Mouse (Mus musculus): ENCODE measurements around the gene Pidd1.

Gene Pidd1

DNA sequence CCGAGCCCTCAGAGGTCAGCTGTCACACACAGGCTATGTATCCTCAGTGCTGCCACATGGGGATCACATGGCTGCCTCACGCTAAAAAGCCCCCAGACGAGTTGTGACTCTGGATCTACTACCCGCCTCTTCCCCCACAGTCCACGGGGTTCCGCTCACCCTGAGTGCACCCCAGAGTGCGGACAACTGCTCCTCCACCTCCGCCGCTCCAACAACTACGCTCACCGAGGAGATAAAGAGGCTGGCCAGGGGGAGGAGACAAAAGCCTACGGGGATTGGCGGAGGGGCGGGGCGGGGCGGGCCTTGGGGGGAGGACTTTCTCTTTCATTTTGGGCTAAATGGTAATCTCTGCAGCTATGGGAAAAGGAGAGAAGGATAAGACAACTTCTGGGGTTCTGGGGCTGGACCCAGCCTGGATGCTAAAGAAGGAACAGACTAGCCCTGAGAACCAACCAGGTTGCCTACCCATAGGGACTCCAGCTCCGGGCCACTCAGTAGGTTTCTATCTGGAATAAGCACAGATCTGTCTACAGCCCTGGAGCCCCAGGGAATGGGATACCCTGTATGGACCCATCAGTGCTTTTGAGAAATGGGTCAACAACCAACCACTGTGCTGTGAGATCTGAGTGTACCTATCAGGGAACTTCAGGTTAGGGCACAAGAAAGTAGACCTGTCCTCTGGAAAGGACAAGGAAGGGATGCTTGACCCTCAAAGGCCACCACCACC lies 8.5 kb downstream of the Pidd1 start:
- DNase-seq, result peak; percentile 73

DNA sequence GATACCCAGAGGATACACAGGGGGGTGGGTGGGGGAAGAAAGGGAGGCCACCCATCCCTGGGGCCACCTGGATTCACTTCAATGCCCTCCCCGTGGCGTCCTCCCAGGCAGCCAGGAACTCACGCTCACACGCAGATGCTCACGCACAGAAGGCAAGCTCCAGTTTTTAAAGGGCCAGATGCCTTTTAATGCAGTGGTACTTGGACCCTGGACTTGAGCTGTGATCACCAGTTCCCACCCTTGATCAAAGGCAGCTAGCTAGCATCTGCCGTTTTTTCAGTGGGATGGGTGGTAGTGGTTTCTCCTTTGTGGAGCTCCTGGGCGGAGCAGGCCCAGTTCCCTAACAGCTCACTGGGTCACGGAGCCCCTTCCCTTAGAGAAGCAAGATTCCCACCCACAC lies 9.4 kb downstream of the Pidd1 start:
- peak; percentile 80 for DNase-seq

DNA sequence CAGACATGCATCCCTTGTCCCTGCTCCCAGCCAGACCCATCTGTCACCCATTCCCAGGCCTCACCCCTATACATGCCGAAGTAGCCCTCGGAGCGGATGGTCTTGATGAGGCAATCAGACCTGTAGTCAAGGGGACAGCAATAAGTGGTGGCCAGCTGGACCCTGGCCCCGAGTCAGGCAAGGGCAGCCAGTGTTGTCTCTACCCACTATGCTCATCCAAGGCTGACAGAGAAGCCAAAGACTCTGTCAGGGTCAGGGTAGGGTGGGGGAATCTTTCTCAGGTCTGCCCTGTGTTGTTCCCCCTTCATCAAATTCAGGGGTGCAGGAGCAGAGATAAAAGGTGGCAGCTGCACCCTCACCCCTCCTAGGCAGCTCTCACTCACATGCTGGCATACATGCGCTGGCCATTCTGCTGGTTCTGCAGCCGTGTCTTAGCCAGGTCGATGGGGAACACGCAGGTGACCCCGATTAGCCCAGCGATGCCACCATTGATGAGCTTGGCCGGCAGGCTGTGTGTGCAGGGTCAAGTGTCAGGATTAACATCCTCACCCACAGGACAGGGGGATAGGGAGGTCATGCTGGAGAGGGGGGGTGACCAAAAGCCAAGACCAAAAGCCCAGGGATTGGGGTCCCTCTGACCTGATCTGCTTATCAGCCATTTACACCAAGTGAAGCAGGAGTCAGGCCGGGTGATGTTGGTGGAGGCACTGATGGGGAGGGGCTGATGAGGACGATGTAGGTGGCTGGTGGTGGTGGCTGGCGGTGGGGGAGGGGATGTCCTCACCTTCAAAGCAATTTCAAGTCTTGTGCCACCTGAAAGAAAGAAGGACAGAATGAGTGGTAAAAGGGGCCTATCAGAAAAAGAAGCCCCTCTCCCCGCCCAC lies 10.1 kb downstream of the Pidd1 start:
- peak; percentile 66 for DNase-seq

DNA sequence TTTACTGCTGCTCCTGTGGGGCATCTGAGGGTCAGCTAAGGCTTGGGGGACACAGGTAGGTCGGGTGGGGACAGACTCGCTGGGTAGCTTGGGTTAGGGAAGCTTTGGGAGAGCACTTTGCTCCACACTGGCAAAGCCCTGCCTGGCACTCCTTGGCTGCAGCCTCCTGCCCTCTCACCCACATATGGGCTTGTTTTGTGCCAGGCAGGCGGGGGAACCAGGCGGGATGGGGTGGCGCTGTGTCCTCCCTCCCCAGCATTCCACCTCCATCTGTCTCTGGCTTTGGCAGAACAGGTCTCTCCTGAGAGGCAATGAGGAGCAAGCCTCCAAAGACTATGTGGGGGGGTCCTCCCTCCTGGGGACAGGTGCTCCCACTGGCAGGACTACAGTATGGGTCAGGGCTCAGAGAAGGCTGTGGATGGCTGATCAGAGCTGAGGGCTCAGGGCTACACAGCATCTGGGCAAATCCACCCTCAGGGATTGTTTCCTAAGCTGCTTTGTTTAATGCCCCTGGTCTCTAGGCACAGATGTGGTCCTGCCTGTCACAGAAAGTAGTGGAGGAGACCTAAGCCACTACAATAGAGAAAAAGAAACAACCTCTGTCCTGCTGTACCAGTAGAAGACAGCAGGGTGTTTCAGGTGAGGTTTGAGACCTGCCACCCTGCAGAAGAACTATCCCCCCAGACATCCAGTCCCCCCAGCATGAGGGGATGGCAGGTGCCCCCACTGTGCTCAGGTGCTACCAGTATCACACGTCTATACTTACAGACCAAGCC lies 10.9 kb downstream of the Pidd1 start:
- peak; percentile 93 for DNase-seq

DNA sequence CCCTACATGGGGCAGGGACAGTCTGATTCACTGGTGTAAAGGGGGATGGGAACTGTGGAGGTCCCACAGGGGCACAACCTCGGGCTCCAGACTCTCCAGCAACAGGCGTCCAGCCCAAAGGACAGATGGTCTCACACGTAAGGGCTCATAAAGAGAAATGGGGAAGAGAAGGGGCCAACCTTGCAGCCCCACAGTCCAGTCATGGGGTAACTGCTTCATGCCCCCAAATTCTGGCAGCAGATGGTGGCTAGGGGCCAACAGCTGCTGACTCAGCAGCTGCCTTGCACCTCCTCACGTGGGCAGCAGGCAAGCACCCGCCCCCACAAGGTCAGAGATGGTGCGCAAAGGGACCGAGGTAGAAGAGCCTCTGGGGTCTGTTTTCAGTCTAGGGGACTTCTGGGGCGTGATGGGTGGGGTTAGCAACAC lies 11.6 kb downstream of the Pidd1 start:
- peak; percentile 70 for DNase-seq

DNA sequence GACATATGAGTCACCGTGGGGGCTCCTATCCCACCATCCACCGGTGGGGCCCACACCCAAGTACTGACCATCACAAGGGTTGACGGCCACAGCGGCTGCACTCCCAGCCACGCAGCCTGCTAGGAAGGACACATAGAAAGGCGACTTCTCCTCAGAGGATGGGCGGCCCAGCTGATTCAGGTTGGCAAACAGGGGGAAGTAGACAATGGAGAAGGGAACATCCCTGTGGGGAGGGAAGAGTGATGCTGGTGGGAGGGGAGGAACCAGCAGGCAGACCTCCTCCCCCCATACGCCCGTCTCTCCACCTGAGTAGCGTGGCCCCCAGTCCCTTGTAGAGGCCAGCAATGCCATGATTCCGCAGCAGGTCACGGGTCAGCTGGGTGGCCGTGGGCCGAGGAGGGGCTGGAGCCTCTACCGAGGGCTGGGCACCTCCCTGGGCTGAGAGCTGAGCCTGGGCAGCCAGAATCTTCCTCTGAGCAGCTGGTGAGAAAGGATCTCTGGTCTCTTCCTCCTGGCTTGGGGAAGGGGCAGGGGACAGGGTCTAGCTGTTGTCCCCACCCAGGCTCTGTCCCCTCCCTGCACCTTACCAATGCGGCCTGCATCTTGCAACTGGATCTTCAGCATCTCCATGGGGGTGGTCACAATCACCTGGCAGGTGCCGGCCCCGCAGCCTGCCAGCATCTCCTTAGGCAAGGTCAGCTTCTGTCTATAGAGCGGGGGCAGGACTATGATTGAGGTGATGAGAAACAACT lies 12.2 kb downstream of the Pidd1 start:
- peak; percentile 53 for DNase-seq

DNA sequence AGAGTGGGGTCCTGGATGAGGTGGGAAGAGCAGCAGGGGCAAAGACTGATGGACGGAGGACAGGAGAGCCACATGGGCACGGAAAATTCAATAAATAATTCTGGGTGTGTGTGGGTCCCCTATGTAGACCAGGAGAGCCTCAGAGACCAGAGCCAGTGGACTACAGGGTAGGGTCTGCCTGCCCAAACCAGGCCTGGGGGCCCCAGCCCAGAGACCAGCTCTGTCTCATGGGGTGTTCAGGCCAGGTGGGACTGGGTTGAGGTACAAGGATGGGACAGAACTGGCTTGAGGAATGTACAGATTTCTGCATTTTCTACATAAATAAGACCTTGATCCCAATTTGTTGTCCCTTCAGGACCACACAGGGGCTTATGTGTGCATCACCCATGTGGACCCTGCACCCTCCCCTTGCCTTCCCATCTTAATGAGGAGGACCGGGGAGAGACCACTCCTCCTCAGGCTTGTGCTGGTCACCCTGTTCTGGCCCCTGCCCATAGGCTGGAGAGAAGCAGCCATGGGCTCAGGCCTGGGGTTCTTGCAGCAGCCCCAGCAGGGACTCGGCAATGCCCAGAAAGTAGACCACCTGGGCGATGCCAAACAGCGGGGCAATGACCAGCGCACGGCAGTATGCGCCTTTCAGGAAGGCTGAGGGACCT lies 13.1 kb downstream of the Pidd1 start:
- peak; percentile 45 for DNase-seq

DNA sequence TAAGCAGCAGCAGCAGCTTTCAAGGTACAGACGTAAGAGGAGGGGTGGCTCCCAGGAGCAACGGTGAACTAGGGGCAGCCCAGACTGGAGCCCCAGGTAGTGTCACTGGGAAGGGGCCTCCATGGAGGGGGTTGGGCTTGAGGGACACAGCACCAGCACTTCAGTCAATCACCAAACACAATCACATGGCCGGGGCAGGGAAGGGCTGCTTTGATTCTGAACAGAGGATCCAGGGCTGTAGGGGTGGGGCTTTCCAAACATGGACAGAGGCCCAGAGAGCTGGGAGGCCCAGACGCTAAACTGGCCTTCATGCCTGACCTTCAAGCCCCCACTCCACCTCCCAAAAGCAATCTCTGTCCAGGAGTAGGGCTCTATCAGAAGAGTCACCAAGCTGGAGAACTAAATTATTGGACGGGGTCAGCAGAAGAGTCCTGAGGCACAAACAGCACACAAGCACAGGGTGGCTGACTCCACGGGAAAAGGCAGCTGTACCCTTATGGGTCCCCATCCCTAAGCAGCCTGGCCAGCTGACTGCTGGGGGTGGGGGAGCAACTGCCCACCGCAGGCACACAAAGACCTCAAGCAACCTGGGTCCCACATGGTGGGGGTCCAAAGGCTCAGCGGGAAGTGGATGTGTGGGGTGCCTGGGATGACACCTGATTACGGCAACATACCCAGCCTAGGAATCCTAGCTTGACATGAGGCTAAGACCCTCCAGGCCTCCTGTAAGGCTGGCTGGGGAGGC lies 13.8 kb downstream of the Pidd1 start:
- peak; percentile 49 for DNase-seq

DNA sequence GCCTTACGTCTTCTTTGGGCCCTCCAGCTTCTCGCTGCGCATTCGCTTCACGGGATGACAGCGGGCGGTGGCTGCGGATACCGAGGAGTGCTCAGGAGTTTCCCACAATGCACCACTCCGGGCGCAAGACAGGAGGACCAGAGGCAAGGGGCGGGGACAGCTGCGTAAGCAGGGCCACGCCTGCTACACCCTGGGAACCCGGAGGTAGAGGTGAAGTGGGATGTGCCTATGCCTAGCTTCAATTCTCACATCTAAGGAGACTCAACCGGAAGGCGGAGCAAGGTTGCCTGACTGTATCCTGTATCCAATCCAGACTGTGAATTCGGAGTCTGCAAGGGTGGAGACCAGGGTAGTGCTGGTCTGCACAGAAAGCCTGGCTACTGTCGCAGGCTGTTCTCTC lies 14.5 kb downstream of the Pidd1 start, which contains the start of gene Cend1:
Gene Cend1, minus strand, starts transcription at position 182 of the 400 bp plus-strand sequence.
- peak; percentile 89 for DNase-seq

DNA sequence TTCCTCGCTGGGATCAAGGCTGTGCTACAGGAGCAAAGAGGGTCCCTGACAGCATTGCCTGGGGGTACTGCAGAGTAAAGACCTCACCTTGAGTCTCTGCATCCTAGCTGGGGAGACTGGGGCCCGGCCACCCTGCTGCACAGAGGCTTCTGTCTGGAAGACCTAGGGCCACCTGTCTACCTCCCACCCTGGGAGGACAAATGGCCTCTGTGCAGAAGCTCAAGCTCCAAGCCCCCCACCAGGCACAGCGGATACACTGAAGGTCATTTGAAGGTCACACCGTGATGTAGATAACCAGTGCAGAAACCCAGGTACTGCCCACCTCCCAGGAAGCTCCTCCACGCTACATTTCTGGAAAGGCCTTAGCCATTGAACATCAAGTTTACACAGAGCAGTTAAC lies 15.1 kb downstream of the Pidd1 start:
- DNase-seq, result peak; percentile 43

DNA sequence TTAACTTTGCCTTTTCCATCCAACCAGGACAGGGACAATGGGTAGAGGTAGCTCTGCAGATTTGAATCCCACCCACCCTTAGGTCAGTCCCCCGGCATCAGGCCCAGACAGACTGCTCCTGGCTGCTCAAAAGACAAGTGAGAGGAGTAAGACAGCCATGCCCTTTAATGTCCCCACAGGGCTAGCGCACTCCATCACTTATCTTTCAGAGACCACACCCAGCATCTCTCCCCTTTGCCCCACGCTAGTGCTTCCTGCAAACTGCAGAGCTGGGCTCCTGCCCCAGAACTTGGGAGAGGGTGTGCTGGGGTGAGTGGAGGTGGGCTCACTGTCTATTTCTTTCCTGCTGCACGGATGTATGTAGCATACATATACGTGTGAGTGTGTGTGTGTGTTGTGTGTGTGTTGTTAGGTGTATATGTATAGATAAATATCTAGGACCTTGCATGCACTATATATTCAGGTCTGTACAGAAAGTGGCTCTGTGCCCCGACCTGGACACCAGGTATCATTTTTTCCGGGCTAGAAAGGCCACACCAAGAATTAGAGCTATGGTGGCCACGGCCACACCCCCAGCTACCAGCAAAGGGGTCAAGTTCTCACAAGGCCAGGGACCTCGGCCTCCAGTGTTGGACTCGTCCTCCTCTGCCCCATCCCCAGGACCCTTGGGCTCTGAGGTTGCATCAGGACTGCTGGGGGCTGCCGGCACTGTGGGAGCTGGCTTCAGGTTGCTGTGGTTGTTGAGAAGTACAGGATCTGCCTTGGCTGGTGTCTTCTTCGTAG lies 16.7 kb downstream of the Pidd1 start:
- no peak for DNase-seq

DNA sequence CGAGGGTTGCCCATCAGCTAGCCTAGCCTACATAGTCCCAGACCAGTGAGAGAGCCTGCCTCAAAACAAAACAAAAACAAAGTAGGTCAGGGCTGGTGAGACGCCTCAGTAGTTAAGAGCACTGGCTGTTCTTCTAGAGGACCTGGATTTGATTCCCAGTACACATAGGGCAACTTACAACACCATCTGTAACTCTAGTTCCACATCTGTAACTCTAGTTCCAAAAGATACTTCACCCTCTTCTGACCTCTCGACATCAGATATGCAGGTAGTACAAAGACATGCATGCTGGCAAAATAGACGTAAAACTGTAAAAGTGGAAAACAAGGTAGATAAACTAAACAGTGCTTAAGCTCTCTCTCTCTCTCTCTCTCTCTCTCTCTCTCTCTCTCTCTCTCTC lies 20.0 kb downstream of the Pidd1 start:
- DNase-seq, result no peak

DNA sequence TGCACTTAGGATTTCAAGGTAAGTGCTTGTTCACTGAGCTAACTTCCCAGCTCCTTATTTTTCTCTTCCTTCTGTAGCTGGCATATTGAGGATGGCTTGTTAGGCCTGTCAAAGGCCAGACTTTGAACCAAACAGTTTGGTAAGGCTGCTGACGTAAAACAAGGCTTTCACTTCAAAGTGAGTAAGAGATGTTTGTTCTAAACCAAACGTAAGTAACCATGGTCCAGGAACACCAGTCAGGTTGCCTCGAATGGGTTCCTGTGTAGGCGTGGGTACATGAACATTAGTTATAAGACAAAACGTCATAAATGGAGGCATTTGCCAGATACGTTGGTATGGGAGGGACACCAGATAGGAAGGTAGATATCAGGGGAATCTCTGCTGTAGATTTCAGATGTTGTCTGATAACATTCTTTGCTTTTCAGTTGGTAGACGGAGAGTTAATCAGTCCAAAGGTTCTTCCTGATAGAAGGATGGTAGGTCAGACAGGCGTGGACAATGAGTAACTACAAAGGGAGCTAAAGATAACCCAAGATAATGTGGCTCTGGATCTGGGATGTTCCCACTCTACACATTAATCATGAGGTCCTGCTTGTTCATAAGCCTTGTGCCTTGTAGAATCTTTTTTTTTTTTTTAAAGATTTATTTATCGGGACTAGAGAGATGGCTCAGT lies 23.7 kb downstream of the Pidd1 start:
- DNase-seq, result no peak

DNA sequence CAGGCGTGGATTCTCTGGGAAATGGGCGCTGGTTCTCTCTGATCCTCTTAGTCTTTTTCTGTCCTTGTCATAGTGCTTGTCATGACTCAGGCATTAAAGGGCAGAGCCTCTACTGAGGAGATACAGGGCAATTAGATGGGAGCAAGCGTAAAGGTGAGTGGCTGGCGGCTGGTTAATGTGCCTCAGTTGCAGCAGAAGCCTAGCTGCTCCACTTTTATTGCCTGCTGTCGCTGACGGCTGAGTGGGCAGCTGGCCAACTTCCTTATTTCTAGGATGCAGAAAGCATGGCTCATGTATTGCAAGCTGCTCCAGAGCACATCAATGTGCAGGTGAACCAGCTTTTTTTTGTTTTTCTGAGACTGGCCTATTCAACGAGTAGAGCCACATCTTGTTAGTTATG lies 24.9 kb downstream of the Pidd1 start:
- DNase-seq, result peak; percentile 33

DNA sequence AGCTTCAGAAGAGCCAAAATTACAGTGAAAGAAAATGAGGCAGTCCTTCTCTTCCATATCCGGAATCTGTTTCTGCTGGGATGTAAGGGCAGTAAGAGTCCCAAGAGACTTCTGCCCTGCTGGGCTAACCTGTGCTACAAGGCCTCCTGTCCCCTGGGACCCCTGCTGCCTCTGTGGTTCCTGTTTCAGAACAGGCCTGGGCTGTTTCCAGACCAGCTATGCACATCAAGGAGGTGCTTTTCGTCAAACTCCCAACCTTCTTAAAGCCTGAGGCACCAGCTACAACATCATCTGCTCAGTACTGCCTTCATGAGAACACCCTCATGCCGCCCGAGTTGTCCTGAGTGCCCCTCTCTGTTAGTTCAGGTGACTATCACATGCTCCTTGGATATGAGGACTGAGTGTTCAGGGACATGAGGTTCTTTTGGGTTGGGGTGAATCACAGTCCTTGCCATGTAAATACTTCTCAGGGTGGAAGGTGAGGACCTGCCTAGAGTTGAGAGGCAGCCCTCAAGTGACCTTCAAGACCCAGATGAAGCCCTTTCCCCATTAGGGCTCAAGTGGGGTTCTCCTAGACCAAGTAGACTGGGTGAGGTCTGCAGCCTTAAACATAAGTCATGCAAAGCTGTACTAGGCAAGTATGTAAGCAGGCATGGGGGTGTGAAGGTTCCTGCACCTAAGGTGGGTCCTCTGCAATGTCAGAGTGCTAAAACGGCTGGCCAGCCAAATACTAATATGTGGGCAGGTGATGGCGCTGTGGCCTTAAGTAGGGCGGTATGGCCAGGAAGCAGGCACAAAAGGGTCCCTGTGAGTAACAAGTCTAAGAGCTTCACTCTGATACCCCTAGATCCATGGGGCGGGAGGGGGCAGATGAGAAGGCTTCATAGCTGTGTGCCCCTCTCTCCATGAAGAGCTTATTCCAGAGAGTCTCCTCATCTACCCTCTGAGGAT lies 25.8 kb downstream of the Pidd1 start:
- DNase-seq, result no peak

DNA sequence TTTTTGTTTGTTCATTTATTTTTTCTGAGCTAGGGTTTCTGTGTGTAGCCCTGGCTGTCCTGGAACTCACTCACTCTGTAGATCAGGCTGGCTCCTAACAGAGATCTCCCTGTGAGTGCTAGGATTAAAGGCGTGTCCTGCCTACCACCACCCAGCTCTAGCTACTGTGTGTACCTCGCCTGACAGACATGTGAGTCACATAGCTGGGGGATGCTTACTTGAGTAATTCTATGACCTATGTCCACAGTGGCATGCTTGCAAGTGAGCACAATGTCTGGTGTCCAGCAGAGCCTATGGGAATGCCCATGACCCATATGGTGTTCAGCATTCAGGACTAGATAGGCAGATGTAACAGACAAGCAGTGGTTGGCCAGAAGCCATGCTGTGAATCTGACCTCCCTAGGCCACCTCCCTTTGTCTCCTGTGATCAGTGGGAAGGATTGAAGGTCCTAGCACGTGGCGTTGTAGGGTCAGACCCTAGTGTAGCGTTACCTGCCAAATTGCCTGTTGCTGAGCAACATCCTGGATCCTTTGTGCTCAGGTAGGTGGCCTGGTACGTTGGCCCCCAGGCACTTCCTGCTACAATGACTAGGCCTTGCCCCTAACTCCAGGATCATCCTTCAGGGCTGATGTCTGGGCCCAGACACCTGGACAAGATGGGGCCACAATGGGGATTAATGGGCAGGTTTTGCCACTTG lies 27.5 kb downstream of the Pidd1 start:
- peak; percentile 32 for DNase-seq

DNA sequence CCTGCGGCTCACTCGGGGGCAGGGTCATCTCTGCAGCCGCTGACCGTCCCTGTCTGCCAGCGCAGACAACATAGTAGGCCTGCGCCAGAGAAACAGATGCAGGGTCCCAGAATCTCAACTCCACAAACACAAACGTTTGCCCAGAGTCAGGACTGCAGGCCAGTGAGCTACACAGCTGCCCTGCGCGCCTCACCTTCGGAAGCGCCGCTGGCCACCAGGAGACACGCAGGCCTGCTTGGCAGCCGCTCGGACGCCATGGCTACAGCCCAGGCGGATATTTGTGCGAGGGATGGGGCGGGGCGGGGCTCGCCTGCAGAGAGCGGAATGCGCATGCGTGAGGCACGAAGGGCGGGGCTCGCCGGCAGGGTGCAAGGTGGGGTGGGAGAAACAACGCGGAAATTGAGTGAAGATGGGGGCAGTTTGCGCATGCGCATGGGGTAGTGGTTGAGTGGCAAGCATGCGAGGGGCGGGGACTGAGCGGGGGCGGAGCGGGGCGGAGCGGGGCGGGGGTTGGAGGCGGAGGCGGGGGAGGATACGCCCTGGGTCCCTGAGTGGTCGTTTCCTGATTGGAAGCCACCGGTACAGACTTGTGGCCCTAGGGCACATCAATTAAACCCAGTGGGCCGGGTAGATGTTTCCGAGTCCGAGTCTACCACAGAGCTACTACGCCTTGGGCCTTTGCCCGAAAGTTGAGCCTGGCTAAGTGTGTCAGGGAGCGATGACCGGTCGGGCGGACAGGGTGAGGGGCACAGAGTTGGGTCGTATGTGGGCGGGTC lies 29.8 kb downstream of the Pidd1 start, which contains the start of gene Gatd1:
Gene Gatd1, minus strand, starts transcription at position 328 of the 776 bp plus-strand sequence.
- DNase-seq, result peak; percentile 99

Data from cerebellum, adult 11 months (tissue).